In the genomic region with DNA sequence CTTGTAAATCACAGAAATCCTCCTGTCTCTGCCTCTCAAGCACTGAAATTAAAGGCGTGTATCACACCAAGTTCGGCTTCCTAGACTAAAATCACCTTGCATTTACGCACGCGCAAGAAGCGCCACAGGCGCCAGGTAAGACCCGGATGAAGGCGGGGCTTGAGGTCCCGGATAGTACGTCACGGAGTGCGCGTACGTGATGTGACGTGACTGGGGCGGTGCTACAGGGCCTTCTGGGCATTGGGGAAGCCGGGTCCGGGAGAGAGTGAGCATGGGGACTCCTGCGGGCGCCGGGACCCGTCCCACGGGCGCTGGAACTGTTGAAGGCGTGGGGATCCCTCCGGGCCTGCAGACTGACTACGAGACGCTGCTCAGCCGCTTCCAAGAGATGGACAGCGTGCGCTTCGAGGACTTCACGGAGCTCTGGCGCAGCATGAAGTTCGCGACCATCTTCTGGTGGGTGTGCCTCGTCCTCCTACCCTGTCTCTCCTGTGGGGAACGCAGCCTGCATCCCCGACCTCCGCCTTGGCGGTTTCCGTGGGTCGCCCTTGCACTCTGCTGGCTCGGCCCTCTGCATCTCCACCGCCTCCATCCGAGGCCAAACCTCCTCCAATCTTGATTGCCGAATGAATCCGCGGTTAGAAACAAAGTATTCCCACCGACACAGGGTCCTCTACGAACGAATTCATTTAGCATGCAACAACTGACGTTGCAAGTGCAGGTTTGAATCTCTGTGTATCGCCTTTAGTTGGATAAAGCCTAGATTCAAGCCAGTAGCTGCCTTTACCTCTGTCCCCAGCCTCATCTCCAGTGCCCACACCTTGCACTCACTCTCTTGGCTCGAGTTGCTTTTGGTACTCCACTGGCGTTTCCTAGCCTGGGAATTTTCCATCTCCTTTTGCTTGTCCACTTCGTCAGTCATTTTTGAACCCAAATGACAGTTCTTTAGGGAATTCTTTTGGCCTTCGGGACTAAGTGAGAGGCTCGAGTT, we compare ENCODE assay signal across 8 mouse cellular contexts. TPM values are rescaled to one million over a fixed set of nuclear protein-coding genes. Genes with fewer than 3 reads are reported as not detected.
DNase-seq lines count a peak whose midpoint lies in the region; ATAC-seq lines count a peak whose summit lies in the region.

Gene Snapc1, plus strand, starts transcription at position 191 of the 991 bp plus-strand sequence.

- H3K4me3 ChIP-seq in hindbrain, embryonic 16.5 days (ENCODE audit: low read length): peak within 1 kb of the TSS; percentile 78
- H3K4me3 ChIP-seq in macrophage (ENCODE audit: inconsistent target): peak within 1 kb of the TSS; percentile 94

- H3K9ac ChIP-seq in hindbrain, embryonic 16.5 days (ENCODE audit: low read depth, low read length): peak within 1 kb of the TSS; percentile 83

- peak within 1 kb of the TSS; percentile 79 for H3K27ac ChIP-seq in hindbrain, embryonic 16.5 days (ENCODE audit: low read depth, low read length)
- peak within 1 kb of the TSS; percentile 35 for H3K27ac ChIP-seq in macrophage

- WGBS in hindbrain, embryonic 16.5 days: 1% methylated on average over 56 of the region's 60 CpGs
- WGBS in macrophage (ENCODE audit: missing documents): 1% methylated on average over 58 of the region's 60 CpGs

- H3K4me2 ChIP-seq in hindbrain, embryonic 16.5 days (ENCODE audit: low read length): peak within 1 kb of the TSS; percentile 89

- no peaks in the 10 kb centered on the region for H3K27me3 ChIP-seq in hindbrain, embryonic 16.5 days (replicated peaks; ENCODE audit: control insufficient read depth, insufficient read depth, low read length)

- DNase-seq in WW6 (ENCODE audit: low read depth, low spot score): peak; percentile 92
- peak; percentile 88 to 96 for DNase-seq in cerebellum, postnatal 4 days (ENCODE audit: low spot score in 2 of 2)
- peak; percentile 97 for DNase-seq in gastrocnemius, adult 18-20 months (ENCODE audit: low spot score)
- DNase-seq in left cerebral cortex, adult 18-20 months (ENCODE audit: low spot score in 2 of 2): peak; percentile 97 to 98
- peak; percentile 97 for DNase-seq in right cerebral cortex, adult 18-20 months
- peak; percentile 88 for DNase-seq in urinary bladder, postnatal 10 days (ENCODE audit: low spot score)

- H3K4me1 ChIP-seq in hindbrain, embryonic 16.5 days (ENCODE audit: control insufficient read depth, insufficient read depth, low read depth, low read length): peaks cover 15% of the 10 kb centered on the region

- H3K79me2 ChIP-seq in macrophage (ENCODE audit: inconsistent target): peaks cover 25% of the 10 kb centered on the region

- ATAC-seq in hindbrain, embryonic 16.5 days: peak; percentile 99

- H3K9me3 ChIP-seq in hindbrain, embryonic 16.5 days (ENCODE audit: control insufficient read depth, low read length): no peaks in the 10 kb centered on the region

- peaks cover 19% of the 10 kb centered on the region for H3K36me3 ChIP-seq in hindbrain, embryonic 16.5 days (ENCODE audit: control insufficient read depth, insufficient read depth, low read length)
- H3K36me3 ChIP-seq in macrophage (ENCODE audit: inconsistent target): peaks cover 15% of the 10 kb centered on the region; the same call in 1 of the 2 replicates

RNA-seq across cellular contexts. Expression of gene Snapc1, which starts in this region (rescaled TPM):
- 1 to 10 TPM; 4.7 to 8.5 TPM for total RNA-seq in gastrocnemius, adult 18-20 months (2021)
- polyA plus RNA-seq in hindbrain, embryonic 16.5 days (2015; fragmentation: Nextera tagmentation; extraction: Ambion mirVana): 36.7 and 38.2 TPM in 2 replicates
- 10 to 100 TPM; 48.1 to 52.5 TPM for total RNA-seq in left cerebral cortex, adult 18-20 months (2021)
- total RNA-seq in macrophage (2018; cell fraction: chromatin; rRNA removed): 10 to 100 TPM; 12.3 to 58.5 (median 35.5) TPM
- total RNA-seq in macrophage (2018; cell fraction: cytosol; rRNA removed): 1 to 10 TPM; 4.8 to 9.6 (median 6.0) TPM
- 10 to 100 TPM in 23 of 26 experiments, 1 to 10 TPM in 3; 6.8 to 35.3 (median 16.5) TPM for total RNA-seq in macrophage (2018; cell fraction: nucleus; rRNA removed)
- polyA plus RNA-seq in macrophage (2018): 7.9 to 11.0 TPM (median 8.6 TPM) in 3 replicates

Comparison
In these comparisons a context has a peak if more than half of its experiments do, and no peak if none do; other contexts are left out.
1. Peak in every context shown above with its lines: DNase-seq, ATAC-seq, H3K4me3 ChIP-seq and H3K27ac ChIP-seq.
2. RNA of gene Snapc1 (total RNA-seq): 48.1 to 52.5 TPM in left cerebral cortex, adult 18-20 months; 4.7 to 8.5 TPM in gastrocnemius, adult 18-20 months; every median in the first group is over 4 times any median in the second.